Mouse (Mus musculus) MEL (cell line): ENCODE data around the gene Lrrfip2. TPM values are rescaled to one million over a fixed set of nuclear protein-coding genes. Genes with fewer than 3 reads are reported as not detected.

Source experiments
- DNase-seq: peaks from one replicate; pipeline ENCODE4 v3.0.0; 2011; ENCODE audit warnings: low read depth, low spot score
- H3K27ac ChIP-seq: 2 replicates; pipeline ENCODE4 v1.5.1; 2012; ENCODE audit warnings: low read depth, mild to moderate bottlenecking, control low read depth, low read length, moderate library complexity; ENCODE audit not compliant: control insufficient read depth
- H3K27me3 ChIP-seq, 2 experiments: fragments of 150-350 bp in 1 of 2; sonication (generic) in 1 of 2; 2 replicates each; pipeline ENCODE4 v1.6.1; 2012; ENCODE audit warnings: low read length in 2 of 2, mild to moderate bottlenecking in 2 of 2, improper control_type of control experiment in 1 of 2, moderate library complexity in 1 of 2; ENCODE audit not compliant: insufficient read depth in 2 of 2, control insufficient read depth in 1 of 2
- H3K36me3 ChIP-seq, 2 experiments: 2 replicates each; pipeline ENCODE4 v1.6.1; 2012 to 2014; ENCODE audit warnings: low read length in 2 of 2, improper control_type of control experiment in 1 of 2, inconsistent platforms in 1 of 2, mild to moderate bottlenecking in 1 of 2; ENCODE audit not compliant: insufficient read depth in 2 of 2, control insufficient read depth in 1 of 2
- H3K4me1 ChIP-seq, 2 experiments: fragments of 150-350 bp in 1 of 2; sonication (generic) in 1 of 2; 2 replicates each; pipeline ENCODE4 v1.6.1; 2012; ENCODE audit warnings: low read length in 2 of 2, improper control_type of control experiment in 1 of 2, mild to moderate bottlenecking in 1 of 2; ENCODE audit not compliant: insufficient read depth in 2 of 2, control insufficient read depth in 1 of 2
- H3K4me3 ChIP-seq, 2 experiments: fragments of 150-350 bp in 1 of 2; sonication (generic) in 1 of 2; 2 replicates each; pipeline ENCODE4 v1.5.1; 2012; ENCODE audit warnings: low read depth in 2 of 2, low read length in 2 of 2, mild to moderate bottlenecking in 2 of 2, moderate library complexity in 2 of 2, control low read depth in 1 of 2, improper control_type of control experiment in 1 of 2; ENCODE audit not compliant: control insufficient read depth in 1 of 2, insufficient read depth in 1 of 2
- H3K79me2 ChIP-seq: 2 replicates; pipeline ENCODE4 v1.6.1; 2012; ENCODE audit warnings: mild to moderate bottlenecking, low read length, moderate library complexity; ENCODE audit not compliant: control insufficient read depth, poor library complexity, insufficient read depth
- H3K9ac ChIP-seq: 2 replicates; pipeline ENCODE4 v1.6.1; 2012; ENCODE audit warnings: low read depth, mild to moderate bottlenecking, control low read depth, low read length, moderate library complexity; ENCODE audit not compliant: control insufficient read depth, poor library complexity, severe bottlenecking
- H3K9me3 ChIP-seq: fragments of 150-350 bp; sonication (generic); replicated peaks from 2 replicates; pipeline ENCODE4 v1.6.1; 2012; ENCODE audit warnings: mild to moderate bottlenecking, low read length, improper control_type of control experiment, moderate library complexity; ENCODE audit not compliant: insufficient read depth
- BHLHE40 ChIP-seq: IDR thresholded peaks from 2 replicates; pipeline ENCODE4 v1.6.1; 2012; ENCODE audit warnings: low read depth, mild to moderate bottlenecking, inconsistent platforms, low read length, improper control_type of control experiment, borderline replicate concordance
- CHD1 ChIP-seq: IDR thresholded peaks from 2 replicates; pipeline ENCODE4 v1.6.1; 2012; ENCODE audit warnings: low read depth, mild to moderate bottlenecking, inconsistent platforms, low read length, improper control_type of control experiment
- CTCF ChIP-seq, 3 experiments: IDR thresholded peaks in 2 of 3; conservative IDR thresholded peaks in 1 of 3; 2 replicates each; pipeline ENCODE4 v1.5.1; 2011 to 2012; ENCODE audit warnings: low read length in 3 of 3, low read depth in 2 of 3, mild to moderate bottlenecking in 2 of 3, improper control_type of control experiment in 1 of 3, inconsistent platforms in 1 of 3, mixed read lengths in 1 of 3, moderate library complexity in 1 of 3; ENCODE audit not compliant: control insufficient read depth in 1 of 3, insufficient read depth in 1 of 3, poor library complexity in 1 of 3, severe bottlenecking in 1 of 3
- EP300 ChIP-seq, 2 experiments: IDR thresholded peaks; 2 replicates each; pipeline ENCODE4 v1.6.1; 2011; ENCODE audit warnings: improper control_type of control experiment in 2 of 2, low read length in 2 of 2, low read depth in 1 of 2, mild to moderate bottlenecking in 1 of 2
- ETS1 ChIP-seq: IDR thresholded peaks from 2 replicates; pipeline ENCODE4 v1.6.1; 2012; ENCODE audit warnings: low read depth, mild to moderate bottlenecking, inconsistent platforms, low read length, improper control_type of control experiment, moderate library complexity
- GATA1 ChIP-seq: IDR thresholded peaks from 2 replicates; pipeline ENCODE4 v1.6.1; 2011; ENCODE audit warnings: low read depth, low read length, improper control_type of control experiment
- HCFC1 ChIP-seq: IDR thresholded peaks from 2 replicates; pipeline ENCODE4 v1.6.1; 2012; ENCODE audit warnings: low read depth, mild to moderate bottlenecking, inconsistent platforms, low read length, improper control_type of control experiment, moderate library complexity
- JUND ChIP-seq: IDR thresholded peaks from 2 replicates; pipeline ENCODE4 v1.6.1; 2011; ENCODE audit warnings: low read depth, mild to moderate bottlenecking, improper control_type of control experiment, low read length
- MAX ChIP-seq: IDR thresholded peaks from 2 replicates; pipeline ENCODE4 v1.6.1; 2011; ENCODE audit warnings: low read length, improper control_type of control experiment
- MAZ ChIP-seq: IDR thresholded peaks from 2 replicates; pipeline ENCODE4 v1.6.1; 2012; ENCODE audit warnings: low read depth, mild to moderate bottlenecking, inconsistent platforms, low read length, improper control_type of control experiment
- MYB ChIP-seq: IDR thresholded peaks from 2 replicates; pipeline ENCODE4 v1.6.1; 2011; ENCODE audit warnings: mild to moderate bottlenecking, low read depth, low read length, improper control_type of control experiment
- MYC ChIP-seq: IDR thresholded peaks from 2 replicates; pipeline ENCODE4 v1.6.1; 2011; ENCODE audit warnings: low read depth, mild to moderate bottlenecking, low read length, improper control_type of control experiment, moderate library complexity
- NRF1 ChIP-seq: IDR thresholded peaks from 2 replicates; pipeline ENCODE4 v1.6.1; 2014; ENCODE audit warnings: low read depth, mild to moderate bottlenecking, inconsistent platforms, low read length, improper control_type of control experiment, moderate library complexity; ENCODE audit not compliant: poor library complexity, insufficient read depth, severe bottlenecking
- POLR2A ChIP-seq, 2 experiments: IDR thresholded peaks; 2 replicates each; pipeline ENCODE4 v1.6.1; 2011 to 2012; ENCODE audit warnings: low read length in 2 of 2, mild to moderate bottlenecking in 2 of 2, control low read depth in 1 of 2, improper control_type of control experiment in 1 of 2, low read depth in 1 of 2, moderate library complexity in 1 of 2; ENCODE audit not compliant: control insufficient read depth in 1 of 2, insufficient read depth in 1 of 2, poor library complexity in 1 of 2
- POLR2AphosphoS2 ChIP-seq: IDR thresholded peaks from 2 replicates; pipeline ENCODE4 v1.6.1; 2011; ENCODE audit warnings: low read length, improper control_type of control experiment
- SIN3A ChIP-seq: IDR thresholded peaks from 2 replicates; pipeline ENCODE4 v1.6.1; 2012; ENCODE audit warnings: low read length, improper control_type of control experiment, inconsistent platforms
- USF1 ChIP-seq: IDR thresholded peaks from 2 replicates; pipeline ENCODE4 v1.6.1; 2014; ENCODE audit warnings: low read depth, mild to moderate bottlenecking, inconsistent platforms, low read length, improper control_type of control experiment, moderate library complexity
- ZKSCAN1 ChIP-seq: IDR thresholded peaks from 2 replicates; pipeline ENCODE4 v1.6.1; 2012; ENCODE audit warnings: low read depth, mild to moderate bottlenecking, inconsistent platforms, low read length, improper control_type of control experiment, moderate library complexity
- ZNF384 ChIP-seq: IDR thresholded peaks from 2 replicates; pipeline ENCODE4 v1.6.1; 2012; ENCODE audit warnings: low read depth, mild to moderate bottlenecking, inconsistent platforms, low read length, improper control_type of control experiment
- polyA plus RNA-seq, 2 experiments: library from polyadenylated mRNA; stranded (reverse) in 1 of 2; unstranded in 1 of 2; fragments of >175 nt in 1 of 2; fragments of >200 nt in 1 of 2; gene quantifications; 2 replicates each; pipeline versions ENCODE4 v1.2.1 to v1.2.4; 2012; ENCODE audit warnings: low replicate concordance in 2 of 2, low read depth in 1 of 2; ENCODE audit not compliant: insufficient read length in 2 of 2, insufficient read depth in 1 of 2, missing spikeins in 1 of 2
- total RNA-seq: library from RNA; depleted of rRNA; stranded (reverse); fragments of 300-350 nt; gene quantifications from 2 replicates; pipeline ENCODE4 v1.2.3, GENCODE M21; 2012

Lrrfip2 gene
- total and polyA plus RNA-seq, 3 experiments, result 26.0 to 42.7 TPM; not detected in 1

- no peaks in the 10 kb centered on the region for H3K27me3 ChIP-seq
- peaks cover 1 to 8% of the 10 kb centered on the region in 2 experiments; a peak in 3 of 4 replicates for H3K36me3 ChIP-seq
- no peak overlapping the region for H3K9ac ChIP-seq
- H3K79me2 ChIP-seq, result peaks cover 10% of the 10 kb centered on the region; the same call in 1 of the 2 replicates
- no peak overlapping the region for H3K27ac ChIP-seq
- no peak for TF ChIP-seq EP300 (IDR thresholded peaks at IDR 0.05; ENCODE audit: low read depth in 1 of 2, low read length in 2 of 2)
- TF ChIP-seq USF1, result no peak
- no peak for TF ChIP-seq NRF1
- H3K4me1 ChIP-seq, result peaks cover 3 to 9% of the 10 kb centered on the region in 2 experiments
- H3K9me3 ChIP-seq, result no peaks in the 10 kb centered on the region
- H3K4me3 ChIP-seq, result no peak overlapping the region
- DNase-seq, result no peak
Observed at GRCm38 (mm10) chr9:111127749-111128148, 10.4 kb downstream of the Lrrfip2 start.

GRCm38 (mm10) chr9:111130126-111130525 is 12.7 kb downstream of the Lrrfip2 start:
- TF ChIP-seq POLR2AphosphoS2 (no peak), ZKSCAN1 (no peak), CHD1 (no peak), ZNF384 (no peak), CTCF (IDR thresholded peaks at IDR 0.05 in 2 of 3, conservative IDR thresholded peaks at IDR 0.05 in 1 of 3; ENCODE audit: control insufficient read depth in 1 of 3, insufficient read depth in 1 of 3, low read depth in 2 of 3, low read length in 3 of 3, poor library complexity in 1 of 3, severe bottlenecking in 1 of 3) (no peak)
- Histone ChIP-seq H3K27me3 (no peaks in the 10 kb centered on the region), H3K4me1 (peaks cover 3 to 8% of the 10 kb centered on the region in 2 experiments), H3K27ac (no peak overlapping the region), H3K9me3 (no peaks in the 10 kb centered on the region), H3K36me3 (peaks cover 0 to 4% of the 10 kb centered on the region in 2 experiments; a peak in 2 of 4 replicates), H3K4me3 (no peak overlapping the region), H3K9ac (no peak overlapping the region), H3K79me2 (peaks cover 6% of the 10 kb centered on the region; the same call in 1 of the 2 replicates)
- no peak for DNase-seq

DNA sequence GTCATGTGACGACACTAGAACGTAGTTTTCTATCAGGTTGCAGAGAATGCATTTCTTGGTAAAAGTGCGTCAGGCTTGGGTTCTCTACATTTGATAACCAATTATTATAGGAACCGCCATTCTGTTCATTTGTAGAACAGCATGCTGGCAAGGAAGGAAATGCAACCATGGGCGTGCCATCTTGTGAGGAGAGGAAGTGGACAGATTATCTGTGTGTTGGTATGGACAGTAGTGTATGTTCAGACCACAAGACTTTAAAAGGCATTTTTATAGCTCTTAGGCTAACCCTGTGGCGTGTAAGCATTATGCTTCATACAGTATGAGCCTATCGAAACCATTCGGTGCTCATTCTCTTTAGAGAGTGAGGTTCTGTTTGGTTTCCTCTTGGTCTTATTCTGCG is 20.8 kb downstream of the Lrrfip2 start:
- H3K9ac ChIP-seq, result no peak overlapping the region; the same call in 1 of the 2 replicates
- H3K27me3 ChIP-seq, result no peaks in the 10 kb centered on the region
- H3K4me1 ChIP-seq, result peaks cover 7 to 9% of the 10 kb centered on the region in 2 experiments
- H3K79me2 ChIP-seq, result peaks cover 2% of the 10 kb centered on the region; the same call in 1 of the 2 replicates
- no peak overlapping the region for H3K4me3 ChIP-seq
- peak; percentile 57 for DNase-seq
- H3K36me3 ChIP-seq, result peaks cover 0 to 13% of the 10 kb centered on the region in 2 experiments; a peak in 2 of 4 replicates
- peak overlapping the region; percentile 52 for H3K27ac ChIP-seq
- TF ChIP-seq POLR2A (IDR thresholded peaks at IDR 0.05; ENCODE audit: control insufficient read depth in 1 of 2, insufficient read depth in 1 of 2, low read depth in 1 of 2, low read length in 2 of 2, poor library complexity in 1 of 2), result no peak
- no peak for TF ChIP-seq JUND
- peak; percentile 49 to 58; a peak in 3 of 4 replicates for TF ChIP-seq EP300 (IDR thresholded peaks at IDR 0.05; ENCODE audit: low read depth in 1 of 2, low read length in 2 of 2)
- peak; percentile 70; the same call in 1 of the 2 replicates for TF ChIP-seq MYC
- TF ChIP-seq MAX, result 0 out of 2 replicates have a peak, but pooled peaks have one; percentile 35
- peak; percentile 37; the same call in 1 of the 2 replicates for TF ChIP-seq ETS1
- no peak for TF ChIP-seq HCFC1
- no peak for TF ChIP-seq MYB
- TF ChIP-seq ZNF384, result no peak
- no peak for TF ChIP-seq CHD1
- TF ChIP-seq SIN3A, result 0 out of 2 replicates have a peak, but pooled peaks have one; percentile 33
- TF ChIP-seq MAZ, result no peak
- TF ChIP-seq BHLHE40, result no peak
- no peak; the same call in 1 of the 2 replicates for TF ChIP-seq GATA1
- no peaks in the 10 kb centered on the region for H3K9me3 ChIP-seq
